Mouse (Mus musculus) C2C12 (cell line): ENCODE measurements at regions not wholly inside any gene's neighbourhood (a gene's known extent, or its start where the extent isn't known, plus 50 kb on each side); places are given as distances from the start of the nearest gene placed in this dataset.

Experiments
- H3K27me3 ChIP-seq: one replicate; pipeline ENCODE4 v1.6.1; 2011; ENCODE audit not compliant: control insufficient read depth, insufficient read depth, insufficient read length
- H3K36me3 ChIP-seq: one replicate; pipeline ENCODE4 v1.6.1; 2011; ENCODE audit not compliant: control insufficient read depth, insufficient read depth
- H3K4me3 ChIP-seq: one replicate; pipeline ENCODE4 v1.5.1; 2011; ENCODE audit warnings: mild to moderate bottlenecking, control low read depth; ENCODE audit not compliant: poor library complexity, insufficient read depth, severe bottlenecking
- H3K79me2 ChIP-seq: one replicate; pipeline ENCODE4 v1.6.1; 2011; ENCODE audit not compliant: control insufficient read depth, insufficient read depth
- H3K79me3 ChIP-seq: one replicate; pipeline ENCODE4 v1.6.1; 2011; ENCODE audit warnings: low read depth, control low read depth
- H3ac ChIP-seq: one replicate; pipeline ENCODE3; 2011; ENCODE audit warnings: low read depth; ENCODE audit not compliant: control insufficient read depth, insufficient read length
- CEBPB ChIP-seq: IDR thresholded peaks from one replicate; pipeline ENCODE4 v1.6.1; 2011; ENCODE audit warnings: low read depth, mild to moderate bottlenecking, control low read depth, moderate library complexity
- CTCF ChIP-seq: IDR thresholded peaks from one replicate; pipeline ENCODE4 v1.5.1; 2011; ENCODE audit not compliant: control insufficient read depth, insufficient read depth, insufficient read length
- FOSL1 ChIP-seq: IDR thresholded peaks from one replicate; pipeline ENCODE4 v1.8.0; 2011; ENCODE audit warnings: mild to moderate bottlenecking, low read length; ENCODE audit not compliant: poor library complexity, insufficient read depth, severe bottlenecking
- MAX ChIP-seq: IDR thresholded peaks from one replicate; pipeline ENCODE4 v1.6.1; 2011; ENCODE audit warnings: mild to moderate bottlenecking, control low read depth
- MYOD1 ChIP-seq: IDR thresholded peaks from one replicate; pipeline ENCODE4 v1.6.1; 2011; ENCODE audit warnings: low read depth; ENCODE audit not compliant: control insufficient read depth, insufficient read length
- MYOG ChIP-seq: IDR thresholded peaks from one replicate; pipeline ENCODE4 v1.6.1; 2011; ENCODE audit not compliant: control insufficient read depth, insufficient read length; ENCODE audit errors: extremely low read depth
- USF1 ChIP-seq: IDR thresholded peaks from one replicate; pipeline ENCODE4 v1.6.1; 2011; ENCODE audit warnings: low read depth, mild to moderate bottlenecking, control low read depth, moderate library complexity

DNA sequence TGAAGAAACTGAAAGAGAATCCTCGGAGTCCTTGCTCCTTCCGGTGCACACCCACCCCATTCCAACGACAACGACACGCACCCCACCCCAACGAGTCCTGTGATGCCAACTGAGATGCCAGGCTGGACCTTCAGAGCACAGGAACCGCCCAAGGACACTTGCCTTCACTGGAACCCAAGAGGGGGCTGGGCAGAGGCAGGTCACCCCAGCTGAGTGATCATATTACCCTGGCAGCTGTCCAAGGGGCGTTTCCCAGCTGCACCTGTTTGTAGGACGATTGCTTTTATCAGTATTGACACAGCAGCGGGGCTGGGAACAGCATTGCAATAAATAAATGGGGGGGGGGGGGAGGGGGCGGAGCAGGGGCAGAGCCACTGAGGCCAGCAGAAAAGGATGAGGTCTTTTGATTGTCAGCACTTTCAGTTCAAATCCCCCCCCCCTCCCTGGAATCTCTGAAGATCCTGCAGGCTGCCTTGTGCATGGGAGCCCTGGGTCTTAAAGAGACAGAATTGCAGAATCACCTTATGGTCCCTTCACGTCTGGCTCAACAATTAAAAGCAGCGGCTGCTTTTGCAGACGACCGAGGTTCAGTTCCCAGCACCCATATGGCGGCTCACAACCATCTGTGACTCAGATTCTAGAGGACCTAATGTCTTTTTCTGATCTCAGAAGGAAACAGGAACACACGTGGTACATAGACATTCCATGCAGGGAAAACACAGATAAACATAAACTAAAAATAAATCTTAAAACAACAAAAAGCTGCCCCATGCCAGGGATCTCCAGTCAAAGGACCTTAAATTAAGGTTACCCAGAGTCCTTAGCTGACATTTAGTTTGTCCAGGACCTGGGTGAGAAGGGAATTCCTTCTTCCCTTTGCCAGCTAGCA, 52.0 kb upstream of the Pim1 start:
- H3K79me3 ChIP-seq, result no peaks in the 10 kb centered on the region
- no peaks in the 10 kb centered on the region for H3K79me2 ChIP-seq
- no peak overlapping the region for H3K4me3 ChIP-seq
- no peak overlapping the region for H3ac ChIP-seq
- TF ChIP-seq MYOD1 (peak; percentile 73), CTCF (no peak), USF1 (no peak)
- H3K27me3 ChIP-seq, result no peaks in the 10 kb centered on the region
- no peaks in the 10 kb centered on the region for H3K36me3 ChIP-seq

DNA sequence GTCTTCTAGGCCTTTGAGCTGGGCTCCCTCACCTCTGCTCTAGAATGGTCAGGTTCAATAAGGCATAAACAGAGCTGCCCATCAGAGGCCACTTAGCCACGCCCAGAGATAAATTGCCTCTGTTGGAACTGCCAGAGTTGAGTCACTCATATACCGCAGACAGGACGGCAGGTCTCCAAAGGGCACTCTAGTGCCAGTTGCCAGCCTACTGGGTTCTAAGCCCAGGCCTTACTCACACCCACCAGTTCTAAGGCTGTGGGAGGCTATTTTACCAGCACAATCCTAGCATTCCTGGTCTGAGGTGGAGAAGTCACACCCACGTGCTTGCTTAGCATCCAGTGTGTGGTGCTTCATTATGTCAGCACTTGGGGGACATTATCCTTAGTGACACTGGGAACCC, 50.6 kb upstream of the Pim1 start:
- Histone ChIP-seq H3K4me3 (no peak overlapping the region), H3K36me3 (no peaks in the 10 kb centered on the region), H3K27me3 (no peaks in the 10 kb centered on the region), H3K79me3 (no peaks in the 10 kb centered on the region), H3ac (no peak overlapping the region), H3K79me2 (no peaks in the 10 kb centered on the region)
- TF ChIP-seq MYOG (no peak), CEBPB (no peak), MAX (peak; percentile 97), USF1 (peak; percentile 48), FOSL1 (no peak), MYOD1 (peak; percentile 32), CTCF (no peak)

DNA sequence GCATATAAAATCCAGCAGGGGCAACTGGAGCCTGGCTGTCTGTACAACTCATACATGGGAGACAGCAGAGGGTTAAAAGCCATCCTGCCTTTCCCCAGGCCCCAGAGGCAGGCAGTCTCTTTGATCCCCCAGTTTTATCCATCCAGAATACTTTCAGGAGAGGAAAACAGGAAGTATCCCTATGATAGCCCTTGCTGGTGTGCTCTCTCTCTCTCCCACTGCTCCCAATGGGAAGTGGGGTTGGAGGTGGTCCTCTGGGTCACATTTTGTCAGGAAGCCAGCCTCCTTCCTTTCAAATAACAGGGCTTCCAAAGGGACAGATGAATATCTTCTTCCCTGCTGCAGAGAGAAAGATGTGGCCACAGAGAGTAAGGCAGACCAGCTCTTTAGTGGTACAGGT, 50.1 kb upstream of the Pim1 start:
- no peak overlapping the region for H3ac ChIP-seq
- no peaks in the 10 kb centered on the region for H3K27me3 ChIP-seq
- no peaks in the 10 kb centered on the region for H3K79me3 ChIP-seq
- TF ChIP-seq MYOD1, result no peak
- TF ChIP-seq MAX, result no peak
- no peak for TF ChIP-seq USF1
- no peak for TF ChIP-seq MYOG
- TF ChIP-seq CEBPB, result no peak
- TF ChIP-seq CTCF, result no peak
- TF ChIP-seq FOSL1, result no peak
- H3K36me3 ChIP-seq, result no peaks in the 10 kb centered on the region
- H3K79me2 ChIP-seq, result no peaks in the 10 kb centered on the region
- H3K4me3 ChIP-seq, result no peak overlapping the region
